Mouse (Mus musculus) spleen, adult 12 weeks (tissue): ENCODE measurements around the gene Ereg.

Experiments
- DNase-seq: peaks from one replicate; pipeline ENCODE4 v3.0.0; 2022; ENCODE audit warnings: low spot score

Ereg gene

DNA sequence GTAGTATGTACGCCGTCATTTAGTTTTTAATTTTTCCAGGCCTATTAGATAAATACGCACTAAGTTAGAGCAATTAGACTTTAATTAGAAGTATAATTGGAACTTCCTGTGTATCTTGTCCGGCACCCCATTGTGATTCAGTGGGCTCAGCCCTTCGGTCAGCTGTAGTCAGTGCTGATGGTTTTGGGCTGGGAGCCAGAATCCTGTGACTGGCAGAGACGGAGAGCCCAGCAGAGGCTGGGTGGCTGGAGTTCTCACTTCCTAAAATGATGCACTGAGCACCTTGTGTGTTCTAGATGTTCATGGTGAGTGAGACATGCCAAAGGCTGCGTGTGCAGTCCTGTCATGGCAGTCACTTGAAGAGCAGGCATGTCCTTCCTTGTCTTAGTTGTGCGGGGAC is 36.6 kb downstream of the Ereg start:
- DNase-seq: no peak

DNA sequence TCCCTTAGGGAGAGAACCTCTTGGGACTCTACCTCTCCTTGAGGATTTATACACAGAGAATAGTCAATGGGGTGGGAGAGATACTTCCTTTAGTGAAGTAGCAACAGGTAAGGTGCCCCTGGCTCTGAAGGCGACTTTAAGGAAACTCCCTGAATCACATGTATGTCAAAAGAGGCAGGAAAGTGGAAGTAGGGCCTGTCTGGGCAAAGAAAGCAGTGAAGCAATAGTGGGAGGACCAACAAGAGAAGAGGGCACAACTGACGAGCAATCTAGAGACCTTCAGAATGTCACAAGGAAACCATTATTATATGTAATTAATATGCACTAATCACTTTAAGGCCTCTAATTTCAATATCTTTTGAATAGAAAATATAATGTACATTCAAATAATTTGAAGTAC is 39.5 kb downstream of the Ereg start:
- DNase-seq: no peak

GRCm38 (mm10) chr5:91114574-91114973 is 40.2 kb downstream of the Ereg start:
- no peak for DNase-seq

- DNase-seq: no peak
These were observed 44.2 kb downstream of the Ereg start for GRCm38 (mm10) chr5:91118618-91119017.

DNA sequence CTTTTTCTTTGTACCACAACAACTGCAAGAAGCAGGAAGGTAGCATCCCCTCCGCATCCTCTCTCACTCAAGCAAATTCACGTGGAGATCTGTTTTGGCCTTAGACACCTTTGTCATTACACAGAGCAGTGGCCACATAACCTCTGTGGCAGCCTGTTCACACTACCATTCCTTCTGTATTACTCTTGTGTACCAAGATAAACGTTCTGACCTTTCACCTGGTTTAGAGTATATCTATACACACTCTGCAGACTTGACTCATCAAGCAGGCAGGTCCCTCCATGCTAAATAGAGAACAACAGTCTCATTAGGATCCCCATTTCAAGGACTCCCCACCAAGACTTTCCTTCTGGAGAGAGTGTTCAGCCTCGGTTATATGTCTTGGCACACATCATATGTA is 49.0 kb downstream of the Ereg start:
- DNase-seq: no peak

- no peak for DNase-seq
These were observed 49.7 kb downstream of the Ereg start for GRCm38 (mm10) chr5:91124140-91124539.

DNA sequence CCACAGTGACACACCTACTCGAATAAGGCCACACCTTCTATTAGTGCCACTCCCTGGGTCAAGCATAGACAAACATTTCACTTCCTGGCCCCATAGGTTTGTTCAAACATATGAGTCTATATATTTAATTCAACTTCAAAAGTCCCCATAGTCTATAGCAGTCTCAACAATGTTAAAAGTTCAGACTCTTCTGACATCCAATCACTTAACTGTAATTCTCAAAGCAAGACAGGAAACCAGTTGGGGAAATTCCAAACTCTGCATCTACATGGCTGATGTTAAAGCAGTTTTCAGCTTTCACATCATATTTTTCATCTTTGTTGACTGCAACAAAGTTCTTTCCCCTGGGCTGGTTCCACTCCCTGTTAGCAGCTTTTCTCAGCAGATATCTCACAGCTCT is 52.2 kb downstream of the Ereg start:
- no peak for DNase-seq

GRCm38 (mm10) chr5:91134961-91135360 is 60.5 kb downstream of the Ereg start:
- DNase-seq: no peak

GRCm38 (mm10) chr5:91138970-91139369 is 64.5 kb downstream of the Ereg start:
- no peak for DNase-seq

DNA sequence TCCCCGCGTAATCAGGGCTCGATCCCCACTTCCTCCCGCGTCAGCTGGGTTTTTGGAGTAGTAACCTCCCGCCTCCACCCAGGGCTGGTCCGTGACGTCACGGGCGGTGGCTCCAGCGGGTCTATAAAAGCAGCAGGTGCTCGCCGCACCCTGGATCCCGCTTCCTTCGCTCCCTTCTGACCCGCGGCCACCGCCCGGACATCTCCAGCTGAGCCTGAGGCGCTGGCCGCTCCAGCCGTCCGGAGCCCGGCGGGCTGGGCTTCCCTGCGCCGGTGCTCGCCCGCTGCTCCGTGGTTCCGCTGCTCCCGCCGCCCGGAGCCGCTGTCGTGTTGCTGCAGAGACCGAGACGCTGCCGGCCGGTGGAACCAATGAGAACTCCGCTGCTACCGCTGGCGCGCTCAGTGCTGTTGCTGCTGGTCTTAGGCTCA is 65.0 kb downstream of the Ereg start, which contains the start of gene Areg:
Gene Areg, plus strand, starts transcription at position 154 of the 428 bp plus-strand sequence.
- DNase-seq: no peak

GRCm38 (mm10) chr5:91140896-91141448 is 66.5 kb downstream of the Ereg start:
- DNase-seq: no peak
